Mouse (Mus musculus) heart, embryonic 12.5 days (tissue): ENCODE data around the gene Olfr513. TPM values are rescaled to one million over a fixed set of nuclear protein-coding genes. Genes with fewer than 3 reads are reported as not detected.

Source experiments
- ATAC-seq: fragments of 200-750 bp; cut with Nextera tagmentation; 2 replicates; pipeline ENCODE4 v1.8.0; 2017; ENCODE audit warnings: moderate TSS enrichment, moderate library complexity; ENCODE audit not compliant: insufficient number of reproducible peaks, low FRiP score
- H3K27ac ChIP-seq: fragments of 300-500 bp; sonication (generic); 2 replicates; pipeline ENCODE4 v1.5.1; 2016; ENCODE audit warnings: mild to moderate bottlenecking, moderate library complexity; ENCODE audit not compliant: poor library complexity, severe bottlenecking
- H3K27me3 ChIP-seq: fragments of 300-500 bp; sonication (generic); replicated peaks from 2 replicates; pipeline ENCODE4 v1.6.1; 2016; ENCODE audit warnings: mild to moderate bottlenecking, moderate library complexity
- H3K36me3 ChIP-seq: fragments of 300-500 bp; sonication (generic); 2 replicates; pipeline ENCODE4 v1.6.1; 2016; ENCODE audit warnings: mild to moderate bottlenecking, moderate library complexity
- H3K4me1 ChIP-seq: fragments of 300-500 bp; sonication (generic); replicated peaks from 2 replicates; pipeline ENCODE4 v1.6.1; 2016; ENCODE audit warnings: mild to moderate bottlenecking
- H3K4me2 ChIP-seq: fragments of 300-500 bp; sonication (generic); 2 replicates; pipeline ENCODE4 v1.6.1; 2016; ENCODE audit warnings: mild to moderate bottlenecking, moderate library complexity
- H3K4me3 ChIP-seq: fragments of 300-500 bp; sonication (generic); 2 replicates; pipeline ENCODE4 v1.5.1; 2016; ENCODE audit warnings: mild to moderate bottlenecking
- H3K9ac ChIP-seq: fragments of 300-500 bp; sonication (generic); 2 replicates; pipeline ENCODE4 v1.6.1; 2016; ENCODE audit warnings: mild to moderate bottlenecking, moderate library complexity
- H3K9me3 ChIP-seq: fragments of 300-500 bp; sonication (generic); replicated peaks from 2 replicates; pipeline ENCODE4 v1.6.1; 2016; ENCODE audit warnings: mild to moderate bottlenecking, moderate library complexity
- WGBS: fragments of 180-500 bp; shearing (Covaris S2); methylation state at CpG from one replicate; pipeline ENCODE4 v1.1.7; 2016; 5-methylcytosine and 5-hydroxymethylcytosine counted together
- polyA plus RNA-seq: library from polyadenylated mRNA; unstranded; fragments of >200 nt; fragmentation: Nextera tagmentation; extraction: Ambion mirVana; gene quantifications from 2 replicates; pipeline ENCODE4 v1.2.1, GENCODE M21; 2016

Gene Olfr513
- polyA plus RNA-seq = not detected in 2 replicates

GRCm38 (mm10) chr7:108750673-108751072, at the start of gene Olfr513:
TSS of gene Olfr513 (plus strand) at chr7:108750973.
- Histone ChIP-seq H3K27ac (no peak within 1 kb of the TSS), H3K27me3 (no peaks in the 10 kb centered on the region), H3K4me2 (no peak within 1 kb of the TSS), H3K36me3 (no peaks in the 10 kb centered on the region), H3K9me3 (peaks cover 12% of the 10 kb centered on the region; the same call in 1 of the 2 replicates), H3K4me1 (no peaks in the 10 kb centered on the region), H3K4me3 (no peak within 1 kb of the TSS), H3K9ac (no peak within 1 kb of the TSS)
- no peak for ATAC-seq
- WGBS = 83% methylated on average over 1 of the region's 1 CpGs

GRCm38 (mm10) chr7:108713020-108713419, 37.8 kb upstream of the Olfr513 start, which contains the start of gene Olfr512:
TSS of gene Olfr512 (plus strand) at chr7:108713320.
- no peaks in the 10 kb centered on the region for H3K4me1 ChIP-seq
- H3K27ac ChIP-seq = no peak within 1 kb of the TSS
- H3K9ac ChIP-seq = no peak within 1 kb of the TSS
- peaks cover 3% of the 10 kb centered on the region; the same call in 1 of the 2 replicates for H3K9me3 ChIP-seq
- no peaks in the 10 kb centered on the region for H3K36me3 ChIP-seq
- no peaks in the 10 kb centered on the region for H3K27me3 ChIP-seq
- ATAC-seq = no peak
- no peak within 1 kb of the TSS for H3K4me2 ChIP-seq
- H3K4me3 ChIP-seq = no peak within 1 kb of the TSS

GRCm38 (mm10) chr7:108760411-108760810, 9.6 kb downstream of the Olfr513 start:
- 42% methylated on average over 3 of the region's 3 CpGs for WGBS
- ATAC-seq = no peak
- Histone ChIP-seq H3K9me3 (no peaks in the 10 kb centered on the region), H3K4me1 (no peaks in the 10 kb centered on the region), H3K4me2 (no peak overlapping the region), H3K9ac (no peak overlapping the region), H3K27me3 (no peaks in the 10 kb centered on the region), H3K36me3 (no peaks in the 10 kb centered on the region), H3K27ac (no peak overlapping the region), H3K4me3 (no peak overlapping the region)

- no peak for ATAC-seq
- Histone ChIP-seq H3K9ac (no peak overlapping the region), H3K4me1 (no peaks in the 10 kb centered on the region), H3K4me3 (no peak overlapping the region), H3K27me3 (no peaks in the 10 kb centered on the region), H3K27ac (no peak overlapping the region), H3K4me2 (no peak overlapping the region), H3K36me3 (no peaks in the 10 kb centered on the region), H3K9me3 (no peaks in the 10 kb centered on the region)
- 54% methylated on average over 1 of the region's 1 CpGs for WGBS
Observed at GRCm38 (mm10) chr7:108797205-108797933, 46.6 kb downstream of the Olfr513 start.

Other genes with a start within 250 kb of the Olfr513 start
- gene Olfr502, start 225.9 kb upstream of the Olfr513 start, polyA plus RNA-seq = not detected in 2 replicates
- gene Olfr503, start 206.4 kb upstream of the Olfr513 start, polyA plus RNA-seq = not detected in 2 replicates
- not detected in 2 replicates for gene Olfr504, start 185.2 kb upstream of the Olfr513 start, polyA plus RNA-seq
- 0.05 TPM in 1 of 2 replicates, not detected in the other for gene Olfr506, start 140.2 kb upstream of the Olfr513 start, polyA plus RNA-seq
- gene Olfr507, start 129.2 kb upstream of the Olfr513 start, polyA plus RNA-seq = not detected in 2 replicates
- gene Olfr508, start 121.0 kb upstream of the Olfr513 start, polyA plus RNA-seq = not detected in 2 replicates
- not detected in 2 replicates for gene Olfr509, start 99.1 kb upstream of the Olfr513 start, polyA plus RNA-seq
- not detected in 2 replicates for gene Olfr510, start 84.6 kb upstream of the Olfr513 start, polyA plus RNA-seq
- gene Olfr512, start 37.7 kb upstream of the Olfr513 start, polyA plus RNA-seq = not detected in 2 replicates
- gene Olfr514, start 75.0 kb downstream of the Olfr513 start, polyA plus RNA-seq = not detected in 2 replicates
- not detected in 2 replicates for gene Olfr516, start 99.6 kb downstream of the Olfr513 start, polyA plus RNA-seq
- not detected in 2 replicates for gene Olfr517, start 121.4 kb downstream of the Olfr513 start, polyA plus RNA-seq
- gene Olfr518, start 134.0 kb downstream of the Olfr513 start, polyA plus RNA-seq = not detected in 2 replicates
- gene Olfr519, start 143.4 kb downstream of the Olfr513 start, polyA plus RNA-seq = not detected in 2 replicates
- gene Nlrp10, start 179.2 kb downstream of the Olfr513 start, polyA plus RNA-seq = 8.0 and 8.1 TPM in 2 replicates
- gene Eif3f, start 183.4 kb downstream of the Olfr513 start, polyA plus RNA-seq = 50.3 and 52.1 TPM in 2 replicates
- gene Tub, start 199.4 kb downstream of the Olfr513 start, polyA plus RNA-seq = 0.54 and 0.61 TPM in 2 replicates